Mouse (Mus musculus) thymus, adult 2 months (tissue): ENCODE results near the gene Pla2g4a. TPM values are rescaled to one million over a fixed set of nuclear protein-coding genes. Genes with fewer than 3 reads are reported as not detected.

Source experiments
- DNase-seq: peaks from one replicate; pipeline ENCODE4 v3.0.0; 2021
- H3K27ac ChIP-seq: fragments of 200-500 bp; 2 replicates; pipeline ENCODE4 v1.5.1; 2012; ENCODE audit warnings: low read length, control low read depth; ENCODE audit not compliant: control insufficient read depth, insufficient read depth
- H3K27me3 ChIP-seq: fragments of 200-500 bp; 2 replicates; pipeline ENCODE4 v1.6.1; 2012; ENCODE audit warnings: mild to moderate bottlenecking, low read length, moderate library complexity, mixed read lengths; ENCODE audit not compliant: control insufficient read depth, insufficient read depth
- H3K36me3 ChIP-seq: fragments of 200-500 bp; 2 replicates; pipeline ENCODE4 v1.6.1; 2012; ENCODE audit warnings: mild to moderate bottlenecking, low read length, moderate library complexity; ENCODE audit not compliant: control insufficient read depth, insufficient read depth
- H3K4me1 ChIP-seq: fragments of 200-500 bp; replicated peaks from 2 replicates; pipeline ENCODE4 v1.6.1; 2012; ENCODE audit warnings: low read length; ENCODE audit not compliant: control insufficient read depth, insufficient read depth
- H3K4me3 ChIP-seq: fragments of 200-500 bp; 2 replicates; pipeline ENCODE4 v1.5.1; 2012; ENCODE audit warnings: mild to moderate bottlenecking, low read length, control low read depth, moderate library complexity; ENCODE audit not compliant: control insufficient read depth, insufficient read depth
- CTCF ChIP-seq: fragments of 200-500 bp; IDR thresholded peaks from 2 replicates; pipeline ENCODE4 v1.5.1; 2012; ENCODE audit warnings: mild to moderate bottlenecking, control low read depth, low read length, moderate library complexity, borderline replicate concordance; ENCODE audit not compliant: control insufficient read depth, poor library complexity, insufficient read depth; ENCODE audit errors: extremely low read depth
- POLR2A ChIP-seq: fragments of 200-500 bp; IDR thresholded peaks from 2 replicates; pipeline ENCODE4 v1.6.1; 2012; ENCODE audit warnings: mild to moderate bottlenecking, low read length, control low read depth, moderate library complexity; ENCODE audit not compliant: control insufficient read depth, poor library complexity, insufficient read depth; ENCODE audit errors: extremely low read depth
- WGBS: fragments of 180-500 bp; shearing (Covaris S2); methylation state at CpG from one replicate; pipeline ENCODE4 v1.1.7; 2018; 5-methylcytosine and 5-hydroxymethylcytosine counted together
- polyA plus RNA-seq: library from polyadenylated mRNA; depleted of rRNA; stranded (reverse); fragments of >200 nt; gene quantifications from 2 replicates; pipeline ENCODE4 v1.2.3, GENCODE M21; 2012; rRNA removed

Pla2g4a gene
- polyA plus RNA-seq, 1 experiment, result 1.7 TPM

DNA sequence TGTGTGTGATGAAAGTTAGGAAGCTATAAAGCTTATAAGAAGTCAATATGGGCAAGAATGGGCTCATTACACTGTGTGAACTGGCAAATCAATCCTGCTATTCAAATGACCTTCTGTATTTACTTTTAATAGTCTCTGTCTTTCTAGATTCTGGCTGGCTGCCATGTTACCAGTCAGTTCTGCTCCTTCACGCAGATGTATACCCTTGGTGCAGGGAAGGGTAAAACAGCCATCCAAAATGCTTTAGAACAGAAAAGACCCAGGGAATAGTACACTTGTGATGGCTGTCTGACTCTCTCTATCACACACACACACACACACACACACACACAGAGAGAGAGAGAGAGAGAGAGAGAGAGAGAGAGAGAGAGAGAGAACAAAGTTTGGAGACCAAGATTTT, 128.6 kb downstream of the Pla2g4a start:
- H3K36me3 ChIP-seq, result no peaks in the 10 kb centered on the region
- no peak overlapping the region for H3K4me3 ChIP-seq
- H3K4me1 ChIP-seq, result no peaks in the 10 kb centered on the region
- H3K27ac ChIP-seq, result no peak overlapping the region
- DNase-seq, result no peak
- 88% methylated on average over 1 of the region's 1 CpGs for WGBS
- H3K27me3 ChIP-seq, result no peaks in the 10 kb centered on the region
- no peak for TF ChIP-seq POLR2A
- no peak for TF ChIP-seq CTCF

DNA sequence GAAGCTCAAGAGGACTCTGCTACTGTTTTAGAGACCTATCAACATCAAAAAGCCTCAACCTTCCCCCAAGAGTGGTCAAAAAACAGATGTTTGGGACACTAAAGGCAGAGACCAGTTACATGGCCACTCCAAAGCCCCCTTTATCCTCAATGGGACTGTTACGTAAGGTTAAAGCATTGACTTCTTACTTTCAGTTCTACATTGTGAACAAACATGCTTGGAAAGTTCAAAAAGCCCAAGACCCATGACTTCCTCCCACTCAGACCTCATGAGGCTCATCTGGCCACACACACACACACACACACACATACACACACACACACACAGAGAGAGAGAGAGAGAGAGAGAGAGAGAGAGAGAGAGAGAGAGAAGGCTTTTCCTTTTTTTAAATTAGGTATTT, 130.0 kb downstream of the Pla2g4a start:
- Histone ChIP-seq H3K4me1 (no peaks in the 10 kb centered on the region), H3K27me3 (no peaks in the 10 kb centered on the region), H3K4me3 (no peak overlapping the region), H3K27ac (no peak overlapping the region), H3K36me3 (no peaks in the 10 kb centered on the region)
- no peak for DNase-seq
- WGBS, result 92% methylated on average over 1 of the region's 1 CpGs
- no peak for TF ChIP-seq POLR2A
- no peak for TF ChIP-seq CTCF

DNA sequence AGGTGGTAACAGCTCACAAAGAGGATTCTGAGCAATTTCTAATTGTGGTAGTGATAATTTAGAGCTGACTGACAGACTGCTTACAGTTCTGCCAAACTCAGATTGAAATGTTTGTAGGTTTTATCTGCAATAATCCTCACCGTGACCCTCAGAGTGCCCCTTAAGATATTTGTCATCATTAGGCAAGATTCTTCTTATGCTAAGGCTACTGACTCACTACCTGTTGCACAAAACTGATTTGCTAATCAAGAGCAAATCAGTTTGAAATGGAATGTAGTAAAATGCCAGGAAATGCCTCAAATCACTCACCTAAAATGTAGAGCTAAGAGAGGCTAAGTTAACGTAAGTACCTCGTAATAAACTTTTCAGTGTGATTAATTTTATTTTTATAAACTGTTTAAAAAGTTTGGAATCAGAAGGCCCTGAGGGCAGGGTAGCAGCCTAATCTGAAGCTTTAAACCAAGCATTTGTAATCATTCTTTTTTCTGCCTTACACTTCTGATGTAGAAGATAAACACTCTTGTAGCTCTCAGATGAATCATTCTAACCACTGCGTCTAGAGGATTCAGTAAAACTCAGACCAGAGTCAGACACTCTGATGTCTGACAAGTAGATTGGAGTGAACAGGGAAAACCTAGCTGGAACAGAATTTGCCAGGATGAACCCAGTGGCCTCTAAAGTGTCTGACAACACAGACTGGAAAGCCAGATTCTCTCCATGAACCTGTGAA, 147.3 kb downstream of the Pla2g4a start:
- no peak for DNase-seq
- no peaks in the 10 kb centered on the region for H3K27me3 ChIP-seq
- TF ChIP-seq CTCF, result no peak
- H3K4me3 ChIP-seq, result no peak overlapping the region
- no peak overlapping the region for H3K27ac ChIP-seq
- H3K36me3 ChIP-seq, result no peaks in the 10 kb centered on the region
- H3K4me1 ChIP-seq, result no peaks in the 10 kb centered on the region
- 89% methylated on average over 4 of the region's 4 CpGs for WGBS

DNA sequence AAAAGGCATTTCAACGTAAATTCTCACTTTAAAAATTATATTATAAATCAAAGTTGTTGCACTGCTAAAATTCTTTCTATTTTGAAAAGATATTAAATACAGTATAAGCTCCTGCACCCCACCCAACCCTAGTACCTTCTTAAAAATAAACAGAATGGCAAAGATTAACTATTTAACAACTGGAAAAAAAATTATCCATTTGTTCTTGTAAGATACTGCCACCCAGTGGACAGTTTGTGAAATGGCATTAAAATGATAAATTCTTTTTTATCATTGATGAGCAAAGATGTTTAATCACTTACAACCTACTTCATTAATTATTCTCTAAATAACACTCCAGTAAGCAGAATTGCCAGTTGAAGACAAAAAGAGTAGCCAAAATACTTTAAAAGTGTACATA, 151.6 kb downstream of the Pla2g4a start:
- H3K27me3 ChIP-seq, result no peaks in the 10 kb centered on the region
- H3K27ac ChIP-seq, result no peak overlapping the region
- no peak overlapping the region for H3K4me3 ChIP-seq
- WGBS, result 78% methylated on average over 1 of the region's 1 CpGs
- DNase-seq, result no peak
- TF ChIP-seq CTCF (no peak), POLR2A (no peak)
- H3K36me3 ChIP-seq, result no peaks in the 10 kb centered on the region
- no peaks in the 10 kb centered on the region for H3K4me1 ChIP-seq

Other genes starting within 250 kb of the Pla2g4a start
- gene Ptgs2, start 138.7 kb upstream of the Pla2g4a start, polyA plus RNA-seq, result 3.1 and 3.4 TPM in 2 replicates